Mouse (Mus musculus): Measurements from ENCODE around the gene Mei4.

The Mei4 gene

DNA sequence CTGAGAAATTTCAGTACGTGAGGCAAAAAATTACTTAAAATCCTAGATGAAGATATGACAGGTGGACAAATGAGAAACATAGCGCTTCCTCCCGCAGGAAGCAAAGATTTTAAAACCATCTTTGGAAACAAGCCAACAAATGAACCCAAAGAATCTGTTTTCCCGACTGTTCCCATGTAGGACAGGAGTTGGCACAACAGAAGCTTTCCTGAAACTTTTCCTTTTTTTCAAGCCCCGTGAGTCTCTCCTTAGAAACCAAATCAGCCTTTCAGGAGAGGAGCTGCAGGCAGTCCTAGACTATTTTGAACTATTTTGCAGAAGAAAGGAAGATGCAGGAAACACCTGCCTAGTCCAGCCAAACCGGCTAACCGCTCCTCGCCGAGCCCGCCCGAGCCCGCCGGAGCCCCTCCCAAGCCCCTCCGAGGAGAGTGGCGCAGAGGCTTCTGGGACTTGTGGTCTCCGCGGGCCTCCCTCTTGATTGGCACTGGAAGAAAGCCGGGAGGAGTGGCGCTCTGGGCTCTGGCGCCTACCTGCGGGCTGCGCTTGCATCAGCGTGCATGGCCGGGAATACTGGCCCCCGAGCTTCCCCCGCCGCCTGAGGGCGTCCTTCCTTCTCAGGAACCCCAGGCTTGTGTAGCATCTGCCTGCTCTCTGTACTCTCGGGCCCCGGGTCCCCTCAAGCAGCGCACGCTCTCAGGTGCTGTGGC is at the start of gene Mei4:
TSS of gene Mei4 (plus strand) at position 490 of the 707 bp plus-strand sequence.
- peak; percentile 71 to 73 for DNase-seq (ENCODE audit: low spot score in 2 of 2)

DNA sequence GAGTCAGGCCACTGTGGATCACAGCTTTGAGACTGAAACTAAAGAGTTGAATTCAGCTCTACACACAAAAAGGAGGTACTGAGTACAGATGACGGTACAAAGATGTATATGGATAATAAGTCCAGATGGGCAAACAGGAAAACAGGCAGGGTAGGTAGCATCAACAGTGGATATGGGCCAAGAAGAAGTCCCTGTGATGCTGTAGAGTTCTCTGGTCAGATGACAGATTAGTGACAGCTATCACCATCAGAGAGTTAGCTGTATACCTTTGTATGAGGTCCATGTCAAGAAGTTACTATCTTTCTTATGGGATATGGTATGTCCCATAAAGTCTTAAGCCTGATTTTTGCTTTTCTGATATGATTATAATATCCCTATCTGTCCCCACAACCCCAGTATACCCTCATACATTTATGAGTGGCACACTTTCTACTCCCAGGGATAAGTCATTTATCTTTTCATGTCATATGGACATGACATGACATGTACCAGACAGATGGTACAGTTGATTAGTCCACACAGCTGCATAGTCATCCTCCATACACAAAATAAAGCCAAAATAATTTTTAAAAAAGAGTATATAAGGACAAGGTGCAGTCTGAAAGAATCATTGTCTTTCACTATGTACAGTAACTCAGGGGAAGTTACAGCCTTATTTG is 43.6 kb upstream of the Mei4 start:
- no peak for DNase-seq (ENCODE audit: low spot score in 2 of 2)

DNA sequence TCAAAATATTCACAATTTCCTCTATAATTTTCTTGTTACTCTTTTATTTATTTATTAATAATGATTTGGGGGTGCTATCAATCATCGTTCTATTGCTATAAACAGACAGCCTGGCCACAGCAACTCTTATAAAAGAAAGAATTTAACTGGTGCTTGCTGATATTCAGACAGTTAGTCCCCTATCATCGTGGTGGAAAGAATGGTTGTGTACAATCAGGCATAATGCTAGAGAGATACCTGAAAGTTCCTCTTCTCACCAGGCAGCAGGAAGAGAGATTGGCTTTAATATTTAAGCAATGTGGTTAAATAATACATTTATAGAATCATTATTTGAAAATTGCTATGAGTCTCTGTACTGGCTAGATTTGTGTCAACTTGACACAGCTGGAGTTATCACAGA is 35.9 kb upstream of the Mei4 start:
- DNase-seq (ENCODE audit: low spot score in 2 of 2) = no peak

DNA sequence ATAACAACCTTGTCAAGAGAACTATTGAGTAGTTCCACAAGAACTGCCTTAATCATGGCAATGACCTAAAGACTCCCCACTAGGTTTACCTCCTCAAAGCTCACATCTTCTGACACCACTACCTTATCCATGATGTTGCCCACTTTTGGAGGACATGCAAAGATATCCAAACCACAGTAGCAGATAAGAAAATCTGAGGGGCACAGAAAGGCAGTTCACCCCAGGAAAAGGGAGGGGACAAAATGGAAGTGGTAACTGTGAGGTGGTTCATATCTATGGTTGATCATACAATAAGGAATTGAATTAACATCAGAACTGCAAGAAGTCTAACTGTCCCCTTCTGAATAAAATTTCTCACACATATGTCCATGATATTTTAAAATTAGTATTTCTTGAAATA is 29.4 kb upstream of the Mei4 start:
- no peak for DNase-seq (ENCODE audit: low spot score in 2 of 2)

DNA sequence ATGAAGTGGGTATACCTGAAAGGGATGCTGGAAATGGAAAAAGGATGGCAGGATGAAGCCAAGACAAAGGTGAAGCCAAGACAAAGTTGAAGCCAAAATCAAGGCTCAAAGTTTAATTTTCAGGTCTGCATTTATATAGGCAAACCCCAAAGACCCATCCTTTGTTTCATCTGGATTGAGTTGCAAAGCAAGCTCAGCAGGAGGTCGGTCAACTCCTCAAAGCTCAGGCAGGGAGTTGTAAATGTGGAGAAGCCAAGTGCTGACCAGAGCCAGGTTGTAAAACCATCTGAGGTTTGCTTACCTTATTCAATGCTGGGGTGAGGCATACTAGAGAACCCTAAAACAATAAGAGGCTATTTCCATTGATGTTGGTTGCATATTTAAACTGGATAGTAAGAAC is 4.6 kb upstream of the Mei4 start:
- DNase-seq (ENCODE audit: low spot score in 2 of 2) = no peak

DNA sequence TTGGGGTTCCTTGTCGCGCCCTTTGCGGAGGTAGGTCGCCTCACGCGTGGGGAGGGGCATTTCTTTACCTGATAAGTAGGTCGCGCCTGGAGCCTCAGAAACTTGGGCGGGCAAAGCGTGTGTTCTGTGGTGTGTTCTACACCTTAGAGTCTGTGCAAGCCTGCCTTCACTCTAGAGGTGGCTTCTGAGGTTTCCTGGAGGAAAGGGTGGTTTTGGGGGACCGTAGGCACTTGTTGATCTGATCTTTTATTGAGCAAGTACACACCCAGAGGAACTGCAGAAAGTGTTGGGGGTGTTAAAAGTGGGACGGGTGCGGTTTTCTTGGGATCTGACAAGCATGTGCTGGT is 391 bp downstream of the Mei4 start:
- DNase-seq (ENCODE audit: low spot score in 2 of 2) = no peak

DNA sequence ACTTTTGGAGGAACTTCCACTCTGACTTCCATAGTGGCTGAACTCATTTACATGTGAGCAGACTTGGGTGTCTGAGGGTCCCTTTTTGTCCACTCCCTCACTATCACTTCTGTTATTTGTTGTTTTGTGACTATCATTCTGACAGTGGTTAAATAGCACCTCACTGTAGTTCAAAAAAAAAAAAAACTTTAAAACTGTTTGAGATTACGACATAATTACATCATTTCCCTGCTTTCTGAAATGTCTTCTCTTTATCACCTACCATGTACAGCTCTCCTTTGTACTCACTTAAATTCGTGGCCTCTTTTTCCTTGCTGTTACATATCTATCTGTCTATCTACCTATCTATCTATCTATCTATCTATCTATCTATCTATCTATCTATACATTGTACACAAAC is 2.6 kb downstream of the Mei4 start:
- no peak for DNase-seq (ENCODE audit: low spot score in 2 of 2)

DNA sequence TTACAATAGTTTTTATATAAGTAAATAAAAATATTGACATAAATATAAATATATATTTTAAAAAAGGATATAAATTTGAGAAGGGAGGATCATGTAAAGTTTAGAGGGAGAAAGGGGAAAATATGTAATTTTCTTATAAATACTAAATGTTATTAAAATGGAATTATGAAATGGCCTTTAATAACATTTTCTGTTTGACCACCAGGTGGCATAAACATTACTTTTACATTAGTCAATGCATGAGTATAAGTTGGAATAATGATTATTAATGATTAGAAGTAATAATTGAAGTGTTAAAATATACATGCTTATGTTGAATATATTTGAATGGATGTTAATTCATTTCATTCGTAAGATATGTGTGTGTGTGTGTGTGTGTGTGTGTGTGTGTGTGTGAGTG is 58.0 kb downstream of the Mei4 start:
- DNase-seq (ENCODE audit: low spot score in 2 of 2) = no peak

DNA sequence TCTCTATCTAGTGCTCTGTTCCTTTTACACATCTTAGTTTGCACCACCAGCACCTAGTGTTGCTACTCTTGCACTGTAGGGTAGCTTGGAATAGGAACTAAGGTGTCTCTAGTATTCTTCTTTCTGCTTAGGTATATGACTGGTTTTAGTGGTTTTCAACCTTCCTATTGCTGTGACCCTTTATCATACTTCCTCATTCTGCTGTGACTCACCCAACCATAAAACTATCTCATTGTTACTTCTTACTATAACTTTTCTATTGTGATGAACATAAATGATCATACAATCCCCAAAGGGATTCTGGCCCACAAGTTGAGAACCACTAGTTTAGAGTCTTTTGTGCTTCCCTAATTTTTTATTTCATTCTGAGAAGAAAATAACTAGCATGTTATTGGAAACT is 61.3 kb downstream of the Mei4 start:
- DNase-seq (ENCODE audit: low spot score in 2 of 2) = no peak

DNA sequence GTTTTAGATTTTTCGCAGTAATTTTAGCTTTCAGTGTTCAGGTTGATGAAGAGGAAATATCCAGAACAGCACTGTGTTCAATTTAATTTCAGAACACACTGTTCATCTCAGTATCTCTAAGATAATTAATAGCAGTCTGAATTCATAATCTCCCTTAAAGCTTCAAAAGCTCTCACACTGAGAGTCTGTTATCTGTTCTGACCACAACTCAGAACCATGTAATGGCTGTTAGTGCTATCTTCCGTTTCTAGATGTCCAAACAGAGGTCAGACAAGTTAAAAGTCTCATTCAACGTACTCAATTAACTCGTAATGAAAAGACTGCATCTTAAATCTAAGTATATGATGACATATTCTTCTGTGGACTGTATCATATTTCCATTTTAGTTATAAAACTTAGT is 77.1 kb downstream of the Mei4 start:
- no peak for DNase-seq (ENCODE audit: low spot score in 2 of 2)

DNA sequence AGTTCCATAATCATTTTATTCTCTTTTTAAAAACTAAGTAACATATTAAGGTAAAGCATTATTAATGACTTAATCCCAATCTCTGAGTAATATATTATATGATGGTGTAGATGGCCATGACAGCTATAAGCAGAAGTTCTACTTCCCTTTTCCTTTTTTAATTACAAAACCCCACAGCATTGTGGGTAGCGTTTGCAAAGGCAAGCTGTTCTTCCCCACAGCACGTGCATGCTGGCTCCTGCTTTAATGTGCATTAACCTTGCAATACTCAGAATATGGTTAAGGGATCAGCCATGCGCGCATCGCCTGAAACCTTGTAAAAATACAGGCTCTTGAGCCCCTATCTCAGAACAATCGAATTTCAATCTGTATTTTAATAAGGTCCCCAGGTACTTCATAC is 82.2 kb downstream of the Mei4 start:
- no peak for DNase-seq (ENCODE audit: low spot score in 2 of 2)

DNA sequence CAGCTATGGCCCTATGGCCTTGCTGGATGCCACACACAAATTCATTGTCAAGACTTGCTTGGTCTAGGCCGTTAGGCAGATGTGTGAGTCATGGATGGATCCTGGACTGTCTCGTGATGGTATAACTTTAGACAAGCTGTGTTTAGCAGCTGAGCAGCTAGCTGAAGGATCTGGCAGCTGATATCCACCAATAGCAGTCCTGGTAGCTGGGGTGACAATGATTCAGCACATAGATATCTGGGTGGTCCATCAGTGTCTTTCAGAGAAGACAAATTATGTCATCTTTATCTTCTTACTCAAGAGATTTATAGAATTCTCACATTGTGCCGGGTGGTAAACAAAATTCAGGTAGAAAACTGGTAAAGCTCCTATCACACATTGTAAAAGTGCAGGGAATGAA is 93.4 kb downstream of the Mei4 start:
- DNase-seq (ENCODE audit: low spot score in 2 of 2) = no peak

DNA sequence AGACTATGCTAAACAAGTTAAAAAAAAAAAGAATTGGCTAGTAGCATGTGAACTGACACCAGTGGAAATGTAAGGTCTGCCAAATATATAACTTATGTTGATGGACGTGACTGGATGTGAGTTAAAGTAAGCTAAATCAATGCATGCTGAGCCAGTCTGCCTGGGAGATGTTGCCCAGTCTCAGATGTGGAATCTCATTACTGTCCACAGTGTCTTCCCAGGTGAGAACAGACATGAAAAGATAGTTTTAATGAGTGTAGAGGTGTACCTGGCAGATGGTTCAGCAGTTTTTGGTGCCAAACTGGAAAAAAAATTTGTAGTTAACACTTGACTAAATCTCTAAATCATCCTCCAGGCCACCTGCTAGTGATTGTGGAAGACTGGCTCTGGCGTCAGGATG is 94.4 kb downstream of the Mei4 start:
- DNase-seq (ENCODE audit: low spot score in 2 of 2) = no peak

DNA sequence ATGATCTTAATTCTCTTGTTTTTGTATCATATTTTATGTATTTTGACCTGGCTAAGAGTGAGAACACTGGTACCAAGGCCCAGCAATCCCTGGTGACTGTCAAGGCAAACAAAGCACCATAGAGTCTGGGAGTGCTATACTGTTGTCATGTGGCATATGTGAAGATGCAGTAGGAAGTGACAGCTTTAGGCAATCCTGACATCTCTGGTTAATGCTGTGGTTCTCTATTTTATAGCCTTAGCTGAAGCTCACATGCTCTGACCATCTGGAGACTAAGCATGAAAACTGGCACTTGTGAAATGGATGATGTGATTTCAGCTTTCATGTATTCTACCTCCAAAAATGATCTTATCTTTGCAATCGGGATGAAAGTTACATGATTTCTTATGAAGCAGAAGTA is 103.3 kb downstream of the Mei4 start:
- no peak for DNase-seq (ENCODE audit: low spot score in 2 of 2)

DNA sequence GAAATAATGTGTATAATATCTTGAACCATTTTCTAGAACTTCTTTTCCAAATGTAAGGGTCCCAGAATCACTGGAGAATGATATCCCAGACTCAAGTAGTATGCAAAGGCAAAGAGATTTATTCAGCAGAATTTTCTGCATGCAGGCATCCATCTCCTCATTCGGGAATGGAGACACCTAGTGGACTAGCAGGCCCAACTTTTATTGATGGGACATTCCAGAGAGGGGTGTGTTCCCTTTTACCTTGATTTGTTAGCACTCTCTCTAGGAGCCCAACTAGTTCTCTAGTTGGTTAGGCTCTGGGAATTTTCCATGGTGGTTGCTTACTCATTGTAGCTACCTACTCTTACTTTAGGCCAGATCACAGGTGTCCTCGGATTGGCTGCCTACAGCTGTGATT is 105.5 kb downstream of the Mei4 start:
- no peak for DNase-seq (ENCODE audit: low spot score in 2 of 2)

DNA sequence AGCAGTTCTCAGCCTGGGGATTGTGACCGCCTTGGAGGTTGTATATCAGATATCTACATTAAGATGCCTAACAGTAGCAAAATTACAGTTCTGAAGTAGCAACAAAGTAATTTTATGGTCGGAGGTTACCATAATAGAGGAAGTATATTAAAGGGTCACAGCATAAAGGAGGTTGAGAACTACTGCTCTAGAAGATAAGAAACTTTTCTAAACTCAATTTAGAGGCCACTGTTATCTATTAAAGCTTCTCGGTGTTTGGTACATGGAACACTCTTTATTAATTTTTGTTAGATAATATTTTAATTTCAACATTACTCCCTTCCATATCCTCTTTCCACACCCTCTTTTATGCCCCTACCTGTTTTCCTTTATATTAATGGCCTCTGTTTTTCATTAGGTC is 119.0 kb downstream of the Mei4 start:
- no peak for DNase-seq (ENCODE audit: low spot score in 2 of 2)

DNA sequence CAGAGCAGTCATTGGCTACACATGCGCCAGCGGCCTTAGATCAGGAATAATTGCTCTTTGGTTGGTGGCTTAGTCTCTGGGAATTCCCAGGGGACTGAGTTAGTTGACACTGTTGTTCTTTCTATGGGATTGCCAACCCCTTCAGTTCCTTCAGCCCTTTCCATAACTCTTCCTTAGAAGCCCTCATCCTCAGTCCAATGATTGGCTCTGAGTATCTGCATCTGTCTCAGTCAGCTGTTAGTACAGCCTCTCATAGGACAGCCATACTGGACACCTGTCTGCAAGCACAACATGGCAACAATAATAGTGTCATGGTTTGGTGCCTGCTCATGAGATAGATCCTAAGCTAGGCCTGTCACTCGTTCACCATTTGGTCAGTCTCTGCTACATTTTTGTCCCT is 149.5 kb downstream of the Mei4 start:
- no peak for DNase-seq (ENCODE audit: low spot score in 2 of 2)

DNA sequence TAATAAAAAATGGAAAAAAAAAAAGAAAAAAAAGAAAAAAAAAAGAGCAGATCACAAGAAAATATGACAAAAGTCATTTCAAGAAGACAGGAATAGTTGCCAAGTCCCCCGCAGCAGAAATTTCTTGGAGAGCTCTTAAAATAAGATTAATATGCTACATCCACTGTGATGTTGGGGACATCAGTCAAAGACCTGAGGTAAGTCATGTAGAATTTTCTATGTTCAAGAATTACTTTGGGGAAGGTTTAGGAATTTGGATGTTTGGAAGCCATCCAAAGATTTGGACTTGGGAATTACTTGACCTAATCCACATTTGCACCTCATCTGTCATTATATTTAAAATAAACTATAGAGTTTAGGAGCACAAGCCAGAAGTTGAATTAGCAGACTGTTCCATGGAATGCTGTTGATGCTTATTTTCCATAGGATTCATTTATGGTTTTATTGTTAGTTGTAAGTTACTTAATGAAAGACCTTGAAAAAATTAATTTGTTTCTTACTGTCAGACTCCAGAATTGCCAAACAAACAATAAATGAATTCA is 179.1 kb downstream of the Mei4 start:
- DNase-seq (ENCODE audit: low spot score in 2 of 2) = no peak

DNA sequence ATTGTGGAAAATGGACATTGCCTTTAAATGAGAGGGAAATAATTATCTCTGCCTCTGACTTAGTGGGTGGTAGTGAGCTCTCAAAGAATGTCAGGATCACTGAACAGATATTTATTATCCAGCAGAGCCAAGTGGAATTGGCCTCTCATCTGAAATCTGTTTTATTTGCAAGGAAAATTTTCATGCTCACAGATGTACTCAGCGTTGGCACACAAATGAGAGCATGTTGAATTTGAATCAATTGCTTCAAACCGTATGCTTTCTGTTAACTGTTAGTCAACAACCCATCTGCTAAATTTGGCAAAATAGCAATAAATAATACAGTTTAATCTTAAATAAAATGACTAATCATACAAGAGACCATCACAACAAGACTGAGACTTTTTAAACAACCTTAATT is 181.0 kb downstream of the Mei4 start:
- DNase-seq (ENCODE audit: low spot score in 2 of 2) = no peak

DNA sequence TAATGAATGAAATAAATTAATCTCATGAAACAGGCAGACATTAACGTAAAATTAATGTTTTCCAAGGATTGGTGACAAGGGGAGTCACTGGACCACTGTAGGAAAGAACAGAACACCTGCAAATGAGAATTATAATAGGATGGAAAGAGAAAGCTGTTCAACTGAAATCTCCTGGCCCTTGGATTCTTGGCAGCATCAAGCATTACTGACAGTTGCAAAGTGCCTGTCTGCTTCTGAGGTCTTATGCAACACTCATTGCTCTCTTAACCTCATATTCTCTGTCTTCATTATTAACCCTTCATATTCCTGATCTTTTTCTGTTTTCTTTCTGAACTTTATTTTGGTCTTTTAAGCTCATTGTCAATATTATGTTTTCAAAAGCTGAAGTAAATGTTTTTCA is 210.4 kb downstream of the Mei4 start:
- DNase-seq (ENCODE audit: low spot score in 2 of 2) = no peak

DNA sequence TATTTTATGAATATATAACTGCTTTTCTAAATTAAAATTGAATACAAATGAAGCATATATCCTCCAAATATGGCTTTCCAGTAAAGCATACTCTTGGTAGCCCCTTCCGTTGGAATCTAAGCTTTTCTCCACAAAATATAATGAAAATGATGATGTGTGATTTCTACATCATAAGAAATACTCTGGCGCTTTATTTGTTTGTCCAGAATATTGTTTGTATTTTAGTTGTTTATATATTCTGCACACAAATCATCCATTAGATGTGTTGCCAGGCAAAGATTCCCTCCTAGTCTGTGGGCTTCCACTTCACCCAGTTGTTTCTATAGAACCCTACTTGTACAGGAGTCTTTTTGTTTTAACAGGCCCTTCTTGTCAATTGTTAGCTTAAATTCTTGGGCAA is 211.8 kb downstream of the Mei4 start:
- no peak for DNase-seq (ENCODE audit: low spot score in 2 of 2)

DNA sequence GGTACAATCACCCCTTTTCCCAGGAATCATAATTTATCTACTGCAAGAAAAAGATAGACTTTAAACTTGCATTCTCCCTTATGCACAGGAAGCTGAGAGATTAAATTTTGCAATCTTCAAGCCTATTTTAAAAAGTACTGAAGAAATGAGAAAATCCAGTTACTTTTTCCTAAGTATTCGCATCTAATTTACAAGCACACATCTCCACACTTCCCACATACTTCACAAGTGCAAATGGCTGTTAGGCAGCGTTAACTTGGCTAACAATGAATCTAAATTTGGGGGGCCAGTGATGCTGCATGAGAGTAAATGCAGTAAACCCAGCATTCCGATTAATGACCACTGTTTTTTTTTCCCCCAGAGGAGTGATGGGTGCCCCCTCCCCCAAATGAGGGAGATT is 232.9 kb downstream of the Mei4 start:
- no peak for DNase-seq (ENCODE audit: low spot score in 2 of 2)

DNA sequence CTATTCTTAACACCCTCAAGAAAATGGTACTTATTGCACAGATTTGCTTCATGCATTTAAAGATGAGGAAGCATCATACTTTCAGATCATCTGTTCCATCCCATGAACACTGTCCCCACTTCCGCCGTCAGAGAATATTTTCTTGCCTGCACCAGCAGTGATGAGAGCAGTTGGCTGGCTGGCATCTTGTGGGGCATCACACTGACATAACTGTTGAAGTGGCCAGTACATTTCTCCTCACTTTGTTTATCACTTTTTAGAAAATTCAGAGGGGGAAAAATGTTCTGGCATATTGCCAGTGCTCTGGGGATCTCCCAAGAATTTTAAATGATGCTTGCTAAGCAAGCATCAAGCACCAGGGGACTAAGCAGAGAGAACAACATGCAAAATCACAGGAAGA is 251.4 kb downstream of the Mei4 start:
- DNase-seq (ENCODE audit: low spot score in 2 of 2) = peak in 1 of 2 experiments; percentile 7

DNA sequence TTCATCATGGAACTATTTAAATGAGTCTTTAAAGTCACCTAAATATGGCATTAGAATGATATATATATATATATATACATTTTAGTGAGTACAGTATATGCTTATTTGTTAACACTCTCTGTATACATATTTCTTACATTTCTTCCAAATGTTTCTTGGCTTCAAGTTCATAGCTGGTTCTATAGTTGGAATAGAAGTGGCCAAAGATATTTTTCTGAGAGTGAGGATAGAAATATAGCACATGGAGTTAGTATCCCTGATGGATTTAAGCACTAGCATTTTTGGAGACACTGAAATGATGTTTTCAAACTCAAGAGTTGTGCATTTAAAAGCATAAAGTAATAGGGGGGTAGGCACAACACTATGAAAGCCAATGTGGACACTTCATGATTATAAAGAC is 272.6 kb downstream of the Mei4 start:
- no peak for DNase-seq (ENCODE audit: low spot score in 2 of 2)
